In genomic region chr13:67609066-67609876, GRCm38 (mm10) we compare ENCODE assay signal across 8 mouse cellular contexts. TPM values are rescaled to one million over a fixed set of nuclear protein-coding genes. Genes with fewer than 3 reads are reported as not detected.
A peak's percentile ranks its signal among the peaks of the same experiment; 100 is the strongest.
DNase-seq lines count a peak whose midpoint lies in the region; ATAC-seq lines count a peak whose summit lies in the region.

TSS of gene Zfp729b (minus strand) at chr13:67609707.

- peak; percentile 92 for ATAC-seq in megakaryocyte progenitor cell, adult 5-6 weeks (replicated peaks; ENCODE audit: poor library complexity)

- DNase-seq in adipocyte (ENCODE audit: low spot score) = peak; percentile 85
- peak; percentile 82 for DNase-seq in embryo, embryonic 10 days (ENCODE audit: low spot score)
- DNase-seq in gastrocnemius, postnatal 10 days = peak; percentile 86
- DNase-seq in induced T-regulatory cell, adult 2 months (ENCODE audit: low read depth) = peak; percentile 95
- DNase-seq in left cerebral cortex, adult 9 months (ENCODE audit: low spot score in 2 of 2) = peak; percentile 55 to 89
- DNase-seq in right cerebral cortex, postnatal 14 days = peak; percentile 84
- DNase-seq in urinary bladder, postnatal 36 days (ENCODE audit: low spot score in 2 of 2) = peak; percentile 89

RNA-seq across cellular contexts. Expression of gene Zfp729b, which starts in this region (rescaled TPM):
- total RNA-seq in gastrocnemius, postnatal 10 days (2021) = 1 to 10 TPM; 3.3 to 3.7 TPM
- 14.6 and 16.7 TPM in 2 replicates for total RNA-seq in megakaryocyte progenitor cell, adult 5-6 weeks (2015)
- 14.6 and 15.4 TPM in 2 replicates for total RNA-seq in megakaryocyte progenitor cell, adult 5-6 weeks (2017)

Comparison
In these comparisons a context has a peak if more than half of its experiments do, and no peak if none do; other contexts are left out.
1. Peak in every context shown above with its lines: DNase-seq and ATAC-seq.